Mouse (Mus musculus) lung, postnatal 0 days (tissue): Measurements from ENCODE around the gene Acat2.

ENCODE experiments used
- CTCF ChIP-seq: IDR thresholded peaks from 2 replicates; pipeline ENCODE4 v1.5.1; 2016; ENCODE audit warnings: antibody characterized with exemption, mild to moderate bottlenecking
- EP300 ChIP-seq: IDR thresholded peaks from 2 replicates; pipeline ENCODE4 v1.6.1; 2016; ENCODE audit warnings: antibody characterized with exemption, mild to moderate bottlenecking, control low read depth

GRCm38 (mm10) chr17:12915881-12916583, 44.5 kb downstream of the Acat2 start, which contains the start of gene Mrpl18:
- TF ChIP-seq CTCF (no peak), EP300 (no peak)
